Mouse (Mus musculus): ENCODE measurements around the gene Pdk2.

The Pdk2 gene

DNA sequence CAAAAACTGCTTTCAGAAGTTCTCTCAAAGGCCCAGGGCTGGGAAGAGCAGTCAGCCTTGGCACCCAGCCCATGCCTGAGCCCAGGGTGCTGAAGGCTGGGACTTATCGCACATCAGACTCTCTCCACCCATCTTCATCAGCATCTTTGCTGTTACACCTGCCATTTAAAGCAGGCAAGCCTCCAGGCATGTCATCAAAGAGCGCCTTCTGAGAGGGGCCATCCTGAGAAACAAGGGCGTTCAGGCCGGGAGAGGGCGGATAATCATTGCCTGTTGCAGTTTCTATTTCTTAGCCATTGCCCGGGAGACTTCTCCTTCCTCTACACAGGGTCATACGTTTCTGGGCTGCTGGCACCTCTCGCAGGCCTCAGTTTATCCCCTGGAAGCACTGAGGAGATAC lies 53.3 kb downstream of the Pdk2 start:
- DNase-seq (ENCODE audit: low read depth, low spot score), result no peak

DNA sequence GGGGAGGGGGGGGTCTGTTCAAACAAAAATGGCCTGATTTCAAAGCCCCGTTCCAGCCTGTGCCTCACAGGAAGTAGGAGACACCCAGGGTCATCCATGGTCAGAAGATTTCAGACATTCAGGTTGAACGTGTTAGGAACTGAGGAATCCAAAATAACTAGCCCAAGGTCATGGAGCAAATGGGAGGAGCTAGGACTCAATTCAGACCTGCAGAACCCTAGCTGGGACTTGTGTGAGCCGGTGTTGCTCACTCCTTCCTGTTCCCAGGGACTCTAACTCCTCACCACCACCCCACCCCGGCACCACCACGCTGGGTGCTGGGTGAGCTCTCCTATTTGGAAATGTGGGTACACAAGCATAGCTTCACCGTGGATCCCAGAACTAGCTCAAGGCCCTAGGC lies 53.8 kb downstream of the Pdk2 start:
- DNase-seq (ENCODE audit: low read depth, low spot score), result no peak

DNA sequence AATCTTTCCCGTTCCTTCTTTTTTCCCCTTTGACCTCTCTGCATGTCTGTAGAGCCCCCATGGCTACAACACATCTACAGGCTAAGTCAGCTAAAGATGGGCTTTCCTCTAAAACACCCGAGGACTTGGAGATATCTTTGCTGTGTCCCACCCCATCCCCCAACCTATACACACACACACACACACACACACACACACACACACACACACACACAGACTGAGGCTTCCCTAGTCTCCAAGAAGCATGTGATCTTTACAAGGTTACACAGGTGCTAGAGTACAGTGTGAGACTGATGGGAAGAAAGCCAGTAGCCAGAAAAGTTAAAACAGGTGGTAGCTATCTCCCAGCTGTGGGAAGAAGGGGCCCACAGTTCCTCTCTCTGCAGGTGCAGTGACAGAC lies 54.7 kb downstream of the Pdk2 start:
- DNase-seq (ENCODE audit: low read depth, low spot score), result no peak

DNA sequence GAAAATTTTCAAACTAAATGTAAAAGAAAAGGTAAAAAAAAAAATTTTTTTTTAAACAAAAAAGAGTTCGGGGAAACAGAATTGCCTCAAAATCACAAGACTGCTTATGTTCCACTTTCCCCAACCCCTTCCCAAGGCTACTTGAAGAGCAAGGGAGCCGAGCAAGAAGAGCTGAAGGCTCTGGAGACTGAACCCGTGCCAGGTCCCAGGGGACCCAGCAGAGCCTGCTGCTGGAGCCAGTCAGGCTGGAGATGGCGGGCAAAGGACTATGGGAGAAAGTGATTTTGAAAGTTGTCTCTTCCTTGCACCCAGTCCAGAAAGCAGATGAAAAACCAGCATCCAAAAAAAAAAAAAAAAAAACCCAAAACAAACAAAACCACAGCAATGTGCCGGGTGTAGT lies 55.3 kb downstream of the Pdk2 start:
- DNase-seq (ENCODE audit: low read depth, low spot score), result no peak

DNA sequence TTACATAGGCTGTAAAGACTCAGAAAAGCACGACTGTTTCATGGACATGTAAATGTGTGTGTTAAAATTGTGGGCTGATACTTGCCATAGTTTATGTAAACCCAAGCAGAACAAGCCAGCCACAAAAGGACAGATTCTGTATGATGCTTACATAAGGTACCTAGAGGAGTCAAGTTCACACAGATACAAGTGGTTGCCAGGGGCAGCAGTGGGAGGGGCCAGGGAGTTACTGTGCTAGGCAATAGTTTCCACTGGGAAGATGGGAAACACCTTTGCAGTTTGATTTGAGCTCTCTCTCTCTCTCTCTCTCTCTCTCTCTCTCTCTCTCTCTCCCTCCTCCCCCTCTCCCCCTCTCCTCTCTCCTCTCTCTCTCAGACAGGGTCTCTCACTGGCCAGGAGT lies 56.0 kb downstream of the Pdk2 start:
- no peak for DNase-seq (ENCODE audit: low read depth, low spot score)

DNA sequence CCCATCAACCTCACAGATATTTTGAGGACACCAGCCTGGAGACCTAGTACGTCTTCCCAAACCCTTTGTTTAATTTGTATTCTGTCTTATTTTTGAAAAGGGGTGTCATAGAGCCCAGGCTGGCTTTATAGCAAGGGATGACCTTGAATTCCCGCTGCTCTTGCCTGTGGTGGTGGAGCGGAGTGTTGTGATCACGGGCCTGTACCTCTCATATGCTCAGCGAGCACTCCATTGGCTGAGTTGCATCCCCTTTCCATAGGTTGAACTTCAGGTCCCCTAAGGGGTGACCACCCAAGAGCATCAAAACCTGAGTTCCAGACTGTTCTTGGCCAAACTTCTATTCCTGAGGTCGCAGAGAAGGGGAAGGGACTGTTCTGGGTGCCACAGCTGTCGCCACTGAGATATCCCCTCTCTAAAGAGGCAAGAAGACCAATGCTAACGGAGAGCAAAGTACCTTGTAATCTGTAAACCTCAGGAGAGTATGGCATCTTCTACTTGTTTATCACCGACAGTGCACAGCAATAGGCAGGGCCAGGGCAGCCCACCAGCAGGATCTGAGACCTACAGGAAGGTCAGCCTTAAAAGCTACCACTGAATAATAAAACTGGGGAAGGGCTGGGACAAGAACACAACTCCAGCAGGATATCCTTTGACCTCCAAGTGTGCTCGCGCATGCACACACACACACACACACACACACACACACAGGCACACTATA lies 61.5 kb downstream of the Pdk2 start:
- no peak for DNase-seq (ENCODE audit: low read depth, low spot score)

DNA sequence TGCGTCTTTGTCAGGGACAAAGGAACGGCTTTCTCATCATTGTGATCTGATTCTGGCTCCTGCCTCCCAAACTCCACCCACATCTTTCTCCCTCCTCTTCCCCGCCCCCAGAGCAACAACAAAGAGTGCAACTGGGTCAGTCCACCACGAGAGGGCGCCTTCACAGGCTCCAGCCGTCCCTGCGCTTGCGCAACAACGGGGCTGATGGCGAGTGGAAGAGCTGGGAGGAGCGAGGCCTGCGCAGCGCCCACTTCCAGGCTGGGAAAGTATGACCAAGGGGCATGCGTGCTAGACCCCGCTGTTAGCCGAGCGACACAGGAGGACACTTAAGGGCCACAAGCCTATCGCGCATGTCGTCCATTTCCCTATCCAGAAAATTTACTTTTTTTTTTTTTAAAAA lies 62.2 kb downstream of the Pdk2 start:
- peak; percentile 96 for DNase-seq (ENCODE audit: low read depth, low spot score)

DNA sequence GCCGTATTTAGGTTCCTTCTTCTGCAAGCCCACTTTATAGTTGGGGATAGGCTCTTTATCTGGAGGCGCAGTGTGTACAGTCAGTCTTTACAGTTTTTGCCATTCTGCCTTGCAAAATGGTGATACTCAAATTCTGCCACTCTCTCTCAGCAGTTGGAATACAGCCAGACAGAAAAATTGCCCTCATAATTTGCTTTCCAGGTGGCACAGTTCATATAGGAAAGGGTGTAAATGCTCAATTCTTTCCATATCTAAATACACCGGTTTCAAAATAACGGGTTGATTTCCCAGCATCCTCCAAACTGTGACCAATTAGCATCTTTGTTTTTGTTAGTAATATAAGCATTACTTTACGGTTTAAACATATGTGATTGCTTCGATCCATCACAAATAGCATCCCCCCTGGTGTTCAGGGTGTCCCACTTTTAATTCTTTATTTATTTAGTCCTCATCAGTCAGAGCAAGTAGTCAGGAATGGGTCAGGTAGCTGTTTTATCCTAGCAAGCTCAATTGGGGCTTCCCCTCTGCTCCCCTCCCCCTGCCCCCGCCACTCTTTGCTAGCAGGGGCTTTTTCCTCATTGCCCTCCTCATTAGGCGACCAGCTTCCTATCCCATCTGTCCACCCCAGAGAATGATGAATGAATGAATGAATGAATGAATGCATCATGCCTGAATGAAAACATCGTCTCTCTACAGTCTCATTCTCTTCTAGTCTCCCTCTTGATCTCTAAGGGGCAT lies 62.8 kb downstream of the Pdk2 start:
- no peak for DNase-seq (ENCODE audit: low read depth, low spot score)
